Mouse (Mus musculus) liver, adult 2 months (tissue): ENCODE data around the gene Rab24.

Experiments used
- CTCF ChIP-seq: fragments of 200-500 bp; IDR thresholded peaks from 2 replicates; pipeline ENCODE4 v1.5.1; 2011; ENCODE audit warnings: low read depth, low read length, control low read depth
- POLR2A ChIP-seq: fragments of 200-500 bp; IDR thresholded peaks from 2 replicates; pipeline ENCODE4 v1.6.1; 2011; ENCODE audit warnings: low read length, control low read depth; ENCODE audit not compliant: insufficient read depth; ENCODE audit errors: extremely low read depth

- TF ChIP-seq CTCF: no peak
- no peak for TF ChIP-seq POLR2A
Observed at GRCm38 (mm10) chr13:55318351-55318750, 3.4 kb downstream of the Rab24 start.
